Mouse (Mus musculus) limb, embryonic 14.5 days (tissue): ENCODE measurements around the gene Fgfr2. TPM values are rescaled to one million over a fixed set of nuclear protein-coding genes. Genes with fewer than 3 reads are reported as not detected.

Experiments used
- ATAC-seq: fragments of 200-750 bp; cut with Nextera tagmentation; 2 replicates; pipeline ENCODE4 v1.8.0; 2017; ENCODE audit warnings: low read depth, moderate number of reproducible peaks, moderate TSS enrichment; ENCODE audit not compliant: low FRiP score
- DNase-seq: peaks from one replicate; pipeline ENCODE4 v3.0.0-alpha.2; 2015; ENCODE audit warnings: low spot score
- H3K27ac ChIP-seq: fragments of 300-500 bp; sonication (generic); replicated peaks from 2 replicates; pipeline ENCODE4 v1.5.1; 2014; ENCODE audit warnings: low read depth, mild to moderate bottlenecking, low read length, moderate library complexity, mixed read lengths
- H3K27me3 ChIP-seq: fragments of 300-500 bp; sonication (generic); 2 replicates; pipeline ENCODE4 v1.6.1; 2014; ENCODE audit warnings: low read length, mixed read lengths; ENCODE audit not compliant: control insufficient read depth, insufficient read depth
- H3K36me3 ChIP-seq: fragments of 300-500 bp; sonication (generic); 2 replicates; pipeline ENCODE4 v1.6.1; 2014; ENCODE audit warnings: mild to moderate bottlenecking, low read length, moderate library complexity, mixed read lengths; ENCODE audit not compliant: control insufficient read depth, insufficient read depth
- H3K4me1 ChIP-seq: fragments of 300-500 bp; sonication (generic); 2 replicates; pipeline ENCODE4 v1.6.1; 2014; ENCODE audit warnings: antibody characterized with exemption, low read length, mixed read lengths; ENCODE audit not compliant: control insufficient read depth, insufficient read depth
- H3K4me2 ChIP-seq: fragments of 300-500 bp; sonication (generic); replicated peaks from 2 replicates; pipeline ENCODE4 v1.6.1; 2014; ENCODE audit warnings: low read depth, mild to moderate bottlenecking, low read length, moderate library complexity; ENCODE audit not compliant: severe bottlenecking
- H3K4me3 ChIP-seq: fragments of 300-500 bp; sonication (generic); replicated peaks from 2 replicates; pipeline ENCODE4 v1.5.1; 2014; ENCODE audit warnings: low read length
- H3K9ac ChIP-seq: fragments of 300-500 bp; sonication (generic); 2 replicates; pipeline ENCODE4 v1.6.1; 2014; ENCODE audit warnings: mild to moderate bottlenecking, low read depth, low read length, moderate library complexity; ENCODE audit not compliant: severe bottlenecking
- H3K9me3 ChIP-seq: fragments of 300-500 bp; sonication (generic); 2 replicates; pipeline ENCODE4 v1.6.1; 2016; ENCODE audit warnings: low read length; ENCODE audit not compliant: control insufficient read depth
- POLR2A ChIP-seq: fragments of 200-500 bp; IDR thresholded peaks from 2 replicates; pipeline ENCODE4 v1.8.0; 2012; ENCODE audit warnings: inconsistent platforms, mild to moderate bottlenecking, moderate library complexity, borderline replicate concordance; ENCODE audit not compliant: insufficient read depth, insufficient read length; ENCODE audit errors: extremely low read depth
- WGBS: fragments of 180-500 bp; shearing (Covaris S2); extraction: QIAGEN DNeasy Blood & Tissue Kit; methylation state at CpG from one replicate; pipeline ENCODE4 v1.1.7; 2014; 5-methylcytosine and 5-hydroxymethylcytosine counted together
- polyA plus RNA-seq, 2 experiments: library from polyadenylated mRNA; depleted of rRNA in 1 of 2; stranded (reverse) in 1 of 2; unstranded in 1 of 2; fragments of >200 nt; fragmentation: Nextera tagmentation in 1 of 2; extraction: Ambion mirVana in 1 of 2; gene quantifications; 2 replicates each; pipeline versions ENCODE4 v1.2.1 to v1.2.3; 2012 to 2014

Gene Fgfr2
- polyA plus RNA-seq, 2 experiments: 131 to 133 TPM

GRCm38 (mm10) chr7:131800416-131801045, 1322.6 kb downstream of the Fgfr2 start:
- no peaks in the 10 kb centered on the region; the same call in 1 of the 2 replicates for H3K27me3 ChIP-seq

GRCm38 (mm10) chr7:131797161-131797560, 1326.0 kb downstream of the Fgfr2 start:
- H3K9me3 ChIP-seq: no peaks in the 10 kb centered on the region
- H3K27me3 ChIP-seq: no peaks in the 10 kb centered on the region; the same call in 1 of the 2 replicates
- ATAC-seq (no peak), DNase-seq (no peak)
- no peak overlapping the region for H3K9ac ChIP-seq
- TF ChIP-seq POLR2A: no peak
- 0 out of 2 replicates have a peak, but pooled peaks cover 4% of the 10 kb centered on the region for H3K4me1 ChIP-seq
- 16% methylated on average over 6 of the region's 6 CpGs for WGBS
- no peak overlapping the region for H3K27ac ChIP-seq
- H3K4me3 ChIP-seq: no peak overlapping the region
- H3K36me3 ChIP-seq: no peaks in the 10 kb centered on the region
- H3K4me2 ChIP-seq: no peak overlapping the region

More at GRCm38 (mm10) chr7:131800416-131801045, 1322.6 kb downstream of the Fgfr2 start:
- H3K36me3 ChIP-seq: no peaks in the 10 kb centered on the region
- TF ChIP-seq POLR2A: no peak
- 12% methylated on average over 6 of the region's 6 CpGs for WGBS
- ATAC-seq (no peak), DNase-seq (no peak)
- H3K4me3 ChIP-seq: no peak overlapping the region
- H3K9ac ChIP-seq: no peak overlapping the region
- no peak overlapping the region for H3K27ac ChIP-seq
- no peaks in the 10 kb centered on the region for H3K9me3 ChIP-seq
- H3K4me2 ChIP-seq: no peak overlapping the region
- 0 out of 2 replicates have a peak, but pooled peaks cover 4% of the 10 kb centered on the region for H3K4me1 ChIP-seq

- Histone ChIP-seq H3K4me1 (no peaks in the 10 kb centered on the region), H3K36me3 (no peaks in the 10 kb centered on the region), H3K4me2 (no peak overlapping the region), H3K4me3 (no peak overlapping the region), H3K27ac (no peak overlapping the region), H3K9me3 (no peaks in the 10 kb centered on the region), H3K9ac (no peak overlapping the region), H3K27me3 (no peaks in the 10 kb centered on the region)
- 64% methylated on average over 10 of the region's 10 CpGs for WGBS
- ATAC-seq (no peak), DNase-seq (no peak)
- TF ChIP-seq POLR2A: no peak
These were observed 1334.4 kb downstream of the Fgfr2 start for GRCm38 (mm10) chr7:131788595-131789206.

GRCm38 (mm10) chr7:131785721-131786120, 1337.4 kb downstream of the Fgfr2 start:
- Histone ChIP-seq H3K4me2 (no peak overlapping the region), H3K4me1 (no peaks in the 10 kb centered on the region), H3K4me3 (no peak overlapping the region), H3K27ac (no peak overlapping the region), H3K9ac (no peak overlapping the region), H3K27me3 (no peaks in the 10 kb centered on the region), H3K9me3 (no peaks in the 10 kb centered on the region), H3K36me3 (no peaks in the 10 kb centered on the region)
- 93% methylated on average over 3 of the region's 3 CpGs for WGBS
- no peak for ATAC-seq
- no peak for DNase-seq
- TF ChIP-seq POLR2A: no peak

- Histone ChIP-seq H3K27me3 (peaks cover 16% of the 10 kb centered on the region), H3K36me3 (no peaks in the 10 kb centered on the region), H3K4me2 (0 out of 2 replicates have a peak overlapping the region, but pooled peaks have one; percentile 17), H3K9me3 (no peaks in the 10 kb centered on the region), H3K9ac (no peak overlapping the region), H3K4me3 (no peak overlapping the region), H3K4me1 (0 out of 2 replicates have a peak, but pooled peaks cover 5% of the 10 kb centered on the region), H3K27ac (no peak overlapping the region)
- ATAC-seq (no peak), DNase-seq (no peak)
- WGBS: 15% methylated on average over 24 of the region's 24 CpGs
- TF ChIP-seq POLR2A: no peak
These were observed 1344.7 kb downstream of the Fgfr2 start for GRCm38 (mm10) chr7:131778271-131778985.
